Mouse (Mus musculus) G1E (cell line): ENCODE measurements around the gene Slc25a14.

Experiments
- CTCF ChIP-seq: IDR thresholded peaks from 2 replicates; pipeline ENCODE4 v1.5.1; 2012; ENCODE audit warnings: low read depth, low read length, inconsistent platforms, mixed read lengths
- GATA1 ChIP-seq: IDR thresholded peaks from 2 replicates; pipeline ENCODE4 v1.6.1; 2012; ENCODE audit warnings: borderline replicate concordance, low read length, inconsistent platforms, mixed read lengths
- TAL1 ChIP-seq: conservative IDR thresholded peaks from 2 replicates; pipeline ENCODE4 v1.6.1; 2012; ENCODE audit warnings: low read depth, low read length, inconsistent platforms, mixed read lengths

DNA sequence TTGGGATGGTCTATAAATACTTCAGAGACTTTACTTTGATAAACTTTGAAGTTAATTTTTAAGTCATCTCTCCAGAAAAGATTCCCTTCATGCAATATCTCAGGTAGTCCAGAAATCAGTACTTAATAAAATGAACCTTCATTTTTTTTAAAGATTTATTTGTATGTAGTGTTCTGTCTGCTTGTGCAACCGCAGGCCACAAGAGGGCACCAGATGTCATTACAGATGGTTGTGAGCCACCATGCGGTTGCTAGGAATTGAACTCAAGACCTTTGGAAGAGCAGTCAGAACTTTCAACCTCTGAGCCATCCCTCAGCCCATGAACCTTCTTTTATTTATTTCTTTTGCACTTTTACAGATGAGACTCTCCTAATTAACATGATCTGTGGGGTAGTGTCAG, 13.8 kb downstream of the Slc25a14 start:
- TF ChIP-seq CTCF (no peak), TAL1 (no peak), GATA1 (no peak)
